Mouse (Mus musculus) neural tube, embryonic 13.5 days (tissue): ENCODE results near the gene Zfp651. TPM values are rescaled to one million over a fixed set of nuclear protein-coding genes. Genes with fewer than 3 reads are reported as not detected.

Experiments
- ATAC-seq: fragments of 200-750 bp; cut with Nextera tagmentation; 2 replicates; pipeline ENCODE4 v1.8.0; 2017; ENCODE audit warnings: low read depth, mild to moderate bottlenecking, moderate TSS enrichment, moderate library complexity
- H3K27ac ChIP-seq: fragments of 300-500 bp; sonication (generic); replicated peaks from 2 replicates; pipeline ENCODE4 v1.5.1; 2015; ENCODE audit warnings: moderate library complexity, mild to moderate bottlenecking, inconsistent platforms
- H3K27me3 ChIP-seq: fragments of 300-500 bp; sonication (generic); 2 replicates; pipeline ENCODE4 v1.6.1; 2015; ENCODE audit warnings: mild to moderate bottlenecking, inconsistent platforms
- H3K36me3 ChIP-seq: fragments of 300-500 bp; sonication (generic); 2 replicates; pipeline ENCODE4 v1.6.1; 2015; ENCODE audit warnings: mild to moderate bottlenecking, inconsistent platforms
- H3K4me1 ChIP-seq: fragments of 300-500 bp; sonication (generic); replicated peaks from 2 replicates; pipeline ENCODE4 v1.6.1; 2015; ENCODE audit warnings: inconsistent platforms
- H3K4me2 ChIP-seq: fragments of 300-500 bp; sonication (generic); 2 replicates; pipeline ENCODE4 v1.6.1; 2015; ENCODE audit warnings: inconsistent platforms, mild to moderate bottlenecking, moderate library complexity
- H3K4me3 ChIP-seq: fragments of 300-500 bp; sonication (generic); 2 replicates; pipeline ENCODE4 v1.5.1; 2015; ENCODE audit warnings: mild to moderate bottlenecking, inconsistent platforms
- H3K9ac ChIP-seq: fragments of 300-500 bp; sonication (generic); 2 replicates; pipeline ENCODE4 v1.6.1; 2015; ENCODE audit warnings: moderate library complexity, mild to moderate bottlenecking, inconsistent platforms
- H3K9me3 ChIP-seq: fragments of 300-500 bp; sonication (generic); 2 replicates; pipeline ENCODE4 v1.6.1; 2016; ENCODE audit warnings: inconsistent platforms
- WGBS: fragments of 180-500 bp; shearing (Covaris S2); methylation state at CpG from one replicate; pipeline ENCODE4 v1.1.7; 2015; 5-methylcytosine and 5-hydroxymethylcytosine counted together
- polyA plus RNA-seq: library from polyadenylated mRNA; unstranded; fragments of >200 nt; fragmentation: Nextera tagmentation; extraction: Ambion mirVana; gene quantifications from 2 replicates; pipeline ENCODE4 v1.2.1, GENCODE M21; 2015

Zfp651 gene
- 18.2 and 19.2 TPM in 2 replicates for polyA plus RNA-seq

- peak within 1 kb of the TSS; percentile 92 for H3K27ac ChIP-seq
- peak within 1 kb of the TSS; percentile 87 for H3K4me2 ChIP-seq
- peak; percentile 83 for ATAC-seq
- H3K9ac ChIP-seq, result peak within 1 kb of the TSS; percentile 97
- H3K27me3 ChIP-seq, result no peaks in the 10 kb centered on the region
- peaks cover 43% of the 10 kb centered on the region for H3K4me1 ChIP-seq
- H3K36me3 ChIP-seq, result peaks cover 47% of the 10 kb centered on the region
- under 1% methylated on average over 96 of the region's 97 CpGs for WGBS
- peak within 1 kb of the TSS; percentile 91 for H3K4me3 ChIP-seq
- H3K9me3 ChIP-seq, result no peaks in the 10 kb centered on the region
Observed at GRCm38 (mm10) chr9:121759091-121760081, at the start of gene Zfp651. Zfp651 (plus strand) TSS chr9:121759330.

- Histone ChIP-seq H3K4me1 (peaks cover 33% of the 10 kb centered on the region), H3K4me2 (peak within 1 kb of the TSS; percentile 89), H3K36me3 (peaks cover 16% of the 10 kb centered on the region), H3K9ac (peak within 1 kb of the TSS; percentile 91), H3K27ac (peak within 1 kb of the TSS; percentile 92), H3K9me3 (no peaks in the 10 kb centered on the region), H3K27me3 (no peaks in the 10 kb centered on the region; the same call in 1 of the 2 replicates), H3K4me3 (peak within 1 kb of the TSS; percentile 79)
- ATAC-seq, result peak; percentile 99
- WGBS, result 5% methylated on average over 37 of the region's 37 CpGs
Observed at GRCm38 (mm10) chr9:121709898-121710583, 49.1 kb upstream of the Zfp651 start, which contains the start of gene Ss18l2. Ss18l2 (plus strand) TSS chr9:121710329.

GRCm38 (mm10) chr9:121710584-121710975 is 48.5 kb upstream of the Zfp651 start:
- peak overlapping the region; percentile 89 for H3K4me2 ChIP-seq
- under 1% methylated on average over 18 of the region's 18 CpGs for WGBS
- peaks cover 16% of the 10 kb centered on the region for H3K36me3 ChIP-seq
- peak overlapping the region; percentile 92 for H3K27ac ChIP-seq
- H3K27me3 ChIP-seq, result no peaks in the 10 kb centered on the region; the same call in 1 of the 2 replicates
- ATAC-seq, result 0 out of 2 replicates have a peak, but pooled peaks have one; percentile 9
- no peaks in the 10 kb centered on the region for H3K9me3 ChIP-seq
- H3K4me1 ChIP-seq, result peaks cover 28% of the 10 kb centered on the region
- H3K4me3 ChIP-seq, result peak overlapping the region; percentile 79
- peak overlapping the region; percentile 91 for H3K9ac ChIP-seq

GRCm38 (mm10) chr9:121717048-121717447 is 42.1 kb upstream of the Zfp651 start:
- Histone ChIP-seq H3K36me3 (peaks cover 20% of the 10 kb centered on the region), H3K27me3 (no peaks in the 10 kb centered on the region), H3K4me2 (no peak overlapping the region), H3K4me3 (no peak overlapping the region), H3K27ac (no peak overlapping the region), H3K9me3 (no peaks in the 10 kb centered on the region), H3K4me1 (peaks cover 29% of the 10 kb centered on the region), H3K9ac (no peak overlapping the region)
- ATAC-seq, result no peak
- 92% methylated on average over 2 of the region's 2 CpGs for WGBS

- Histone ChIP-seq H3K4me1 (peaks cover 23% of the 10 kb centered on the region), H3K27me3 (no peaks in the 10 kb centered on the region), H3K9ac (peak overlapping the region; percentile 79), H3K4me3 (peak overlapping the region; percentile 93), H3K36me3 (peaks cover 9% of the 10 kb centered on the region), H3K27ac (peak overlapping the region; percentile 97), H3K4me2 (peak overlapping the region; percentile 62), H3K9me3 (no peaks in the 10 kb centered on the region)
- ATAC-seq, result peak; percentile 1; the same call in 1 of the 2 replicates
- WGBS, result 71% methylated on average over 15 of the region's 15 CpGs
Observed at GRCm38 (mm10) chr9:121718070-121718705, 40.9 kb upstream of the Zfp651 start.

- Histone ChIP-seq H3K4me1 (peaks cover 23% of the 10 kb centered on the region), H3K27me3 (no peaks in the 10 kb centered on the region), H3K27ac (peak within 1 kb of the TSS; percentile 97), H3K9ac (peak within 1 kb of the TSS; percentile 97), H3K36me3 (peaks cover 5% of the 10 kb centered on the region), H3K4me2 (peak within 1 kb of the TSS; percentile 97), H3K9me3 (no peaks in the 10 kb centered on the region), H3K4me3 (peak within 1 kb of the TSS; percentile 93)
- peak; percentile 99 for ATAC-seq
- under 1% methylated on average over 47 of the region's 61 CpGs for WGBS
Observed at GRCm38 (mm10) chr9:121718792-121719318, 40.3 kb upstream of the Zfp651 start, which contains the start of gene Nktr. Nktr (plus strand) TSS chr9:121719169.

- ATAC-seq, result peak; percentile 66
- Histone ChIP-seq H3K27me3 (no peaks in the 10 kb centered on the region), H3K36me3 (peaks cover 5% of the 10 kb centered on the region), H3K27ac (peak overlapping the region; percentile 97), H3K9me3 (no peaks in the 10 kb centered on the region), H3K4me3 (peak overlapping the region; percentile 93), H3K9ac (peak overlapping the region; percentile 97), H3K4me2 (peak overlapping the region; percentile 97), H3K4me1 (peaks cover 23% of the 10 kb centered on the region)
- 1% methylated on average over 62 of the region's 87 CpGs for WGBS
Observed at GRCm38 (mm10) chr9:121719347-121720331, 39.5 kb upstream of the Zfp651 start.

GRCm38 (mm10) chr9:121740490-121740889 is 18.6 kb upstream of the Zfp651 start:
- no peak for ATAC-seq

GRCm38 (mm10) chr9:121741168-121741567 is 18.0 kb upstream of the Zfp651 start:
- 95% methylated on average over 3 of the region's 3 CpGs for WGBS
- H3K27me3 ChIP-seq, result no peaks in the 10 kb centered on the region

More at GRCm38 (mm10) chr9:121740490-121740889, 18.6 kb upstream of the Zfp651 start:
- no peaks in the 10 kb centered on the region for H3K4me1 ChIP-seq
- H3K9me3 ChIP-seq, result no peaks in the 10 kb centered on the region
- no peak overlapping the region for H3K4me3 ChIP-seq
- no peaks in the 10 kb centered on the region for H3K27me3 ChIP-seq
- peaks cover 56% of the 10 kb centered on the region for H3K36me3 ChIP-seq
- 86% methylated on average over 6 of the region's 6 CpGs for WGBS
- no peak overlapping the region for H3K4me2 ChIP-seq
- no peak overlapping the region for H3K9ac ChIP-seq
- no peak overlapping the region for H3K27ac ChIP-seq

GRCm38 (mm10) chr9:121744051-121744450 is 15.1 kb upstream of the Zfp651 start:
- H3K27ac ChIP-seq, result no peak overlapping the region
- no peaks in the 10 kb centered on the region for H3K4me1 ChIP-seq
- ATAC-seq, result no peak
- H3K27me3 ChIP-seq, result no peaks in the 10 kb centered on the region
- H3K9ac ChIP-seq, result no peak overlapping the region
- 94% methylated on average over 8 of the region's 8 CpGs for WGBS
- peaks cover 82% of the 10 kb centered on the region for H3K36me3 ChIP-seq
- no peak overlapping the region for H3K4me2 ChIP-seq
- no peak overlapping the region for H3K4me3 ChIP-seq
- no peaks in the 10 kb centered on the region for H3K9me3 ChIP-seq

More at GRCm38 (mm10) chr9:121741168-121741567, 18.0 kb upstream of the Zfp651 start:
- Histone ChIP-seq H3K4me3 (no peak overlapping the region), H3K4me2 (no peak overlapping the region), H3K27ac (no peak overlapping the region), H3K36me3 (peaks cover 59% of the 10 kb centered on the region), H3K4me1 (no peaks in the 10 kb centered on the region), H3K9me3 (no peaks in the 10 kb centered on the region), H3K9ac (no peak overlapping the region)
- no peak for ATAC-seq
